Mouse (Mus musculus): ENCODE measurements around the gene Ffar2. TPM values are rescaled to one million over a fixed set of nuclear protein-coding genes. Genes with fewer than 3 reads are reported as not detected.
"Not testable (repeated sequence)": the region's sequence is repeated elsewhere in the genome, so short reads cannot be mapped to it uniquely, and the experiment has no call there.

The Ffar2 gene
- polyA plus RNA-seq, 1 experiment from 2014 or later, result not detected

DNA sequence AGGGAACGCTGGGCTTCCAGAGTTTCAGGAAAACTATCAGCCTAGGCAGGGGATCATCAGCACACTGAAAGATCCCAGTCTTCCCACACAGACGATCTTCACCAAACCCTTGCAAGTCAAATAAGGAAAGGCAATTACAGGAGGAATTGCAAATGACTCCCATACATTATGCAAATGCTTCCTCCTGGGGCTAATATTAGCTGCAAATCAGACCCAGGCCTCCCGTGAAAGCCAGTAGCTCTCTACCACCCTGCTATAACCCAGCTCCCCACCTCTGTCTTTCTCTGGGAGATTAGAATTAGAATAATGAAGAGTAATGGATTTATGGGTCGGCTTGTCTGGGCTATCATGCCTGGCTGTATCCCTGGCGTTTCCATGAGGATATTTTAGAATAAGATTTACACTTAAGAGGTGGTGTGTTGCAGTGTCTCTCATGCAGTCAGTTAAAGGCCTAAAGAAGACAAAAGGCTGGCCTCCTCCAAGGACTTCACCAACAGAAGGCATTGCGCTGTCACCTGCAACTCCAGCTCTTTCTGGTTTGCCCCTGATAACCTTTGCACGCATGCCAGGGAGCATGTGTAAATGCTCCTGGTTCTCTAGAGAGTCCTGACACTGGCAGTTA is 21.2 kb upstream of the Ffar2 start:
- no peak for ATAC-seq
- WGBS, result 37% methylated on average over 7 of the region's 7 CpGs
- Histone ChIP-seq H3K27ac (peak overlapping the region; percentile 6), H3K9me3 (replicated peaks) (no peaks in the 10 kb centered on the region), H3K27me3 (no peaks in the 10 kb centered on the region), H3K36me3 (ENCODE audit: poor library complexity, severe bottlenecking) (no peaks in the 10 kb centered on the region), H3K4me2 (no peak overlapping the region), H3K4me3 (no peak overlapping the region), H3K9ac (no peak overlapping the region), H3K4me1 (no peaks in the 10 kb centered on the region)

- WGBS, result 89% methylated on average over 5 of the region's 5 CpGs
- H3K4me1 ChIP-seq, result no peaks in the 10 kb centered on the region
- ATAC-seq, result no peak
Observed at GRCm38 (mm10) chr7:30842092-30842491, 18.5 kb upstream of the Ffar2 start.

GRCm38 (mm10) chr7:30841379-30841778 is 17.8 kb upstream of the Ffar2 start:
- WGBS, result 76% methylated on average over 4 of the region's 4 CpGs
- Histone ChIP-seq H3K4me3 (no peak overlapping the region), H3K27ac (no peak overlapping the region), H3K27me3 (no peaks in the 10 kb centered on the region), H3K4me2 (no peak overlapping the region), H3K4me1 (no peaks in the 10 kb centered on the region), H3K9ac (no peak overlapping the region), H3K36me3 (ENCODE audit: poor library complexity, severe bottlenecking) (no peaks in the 10 kb centered on the region), H3K9me3 (replicated peaks) (no peaks in the 10 kb centered on the region)
- no peak for ATAC-seq

More at GRCm38 (mm10) chr7:30842092-30842491, 18.5 kb upstream of the Ffar2 start:
- Histone ChIP-seq H3K27me3 (no peaks in the 10 kb centered on the region), H3K9ac (no peak overlapping the region), H3K9me3 (replicated peaks) (no peaks in the 10 kb centered on the region), H3K27ac (no peak overlapping the region), H3K4me3 (no peak overlapping the region), H3K36me3 (ENCODE audit: poor library complexity, severe bottlenecking) (no peaks in the 10 kb centered on the region), H3K4me2 (no peak overlapping the region)

DNA sequence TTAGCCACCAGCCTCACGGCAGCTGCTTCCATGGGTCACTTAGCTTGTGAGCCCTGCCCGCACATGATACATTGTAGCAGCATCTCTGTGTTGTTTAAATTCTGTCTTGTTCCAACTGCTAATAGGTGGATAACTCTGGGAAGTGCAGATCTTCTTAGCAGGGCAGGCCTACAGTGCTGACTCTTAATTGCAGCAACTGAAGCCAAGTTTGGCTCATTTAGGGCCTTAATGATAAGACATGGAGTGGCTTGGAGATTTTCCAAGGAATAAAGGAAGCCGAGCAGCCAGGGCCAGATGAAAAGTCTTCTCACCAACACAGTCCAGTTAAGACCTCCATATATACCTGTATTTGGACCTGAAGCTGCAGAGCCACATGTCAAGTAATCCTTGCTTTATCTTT is 16.7 kb upstream of the Ffar2 start:
- H3K9me3 ChIP-seq (replicated peaks), result no peaks in the 10 kb centered on the region
- no peak overlapping the region for H3K9ac ChIP-seq
- no peaks in the 10 kb centered on the region for H3K4me1 ChIP-seq
- no peak overlapping the region for H3K4me3 ChIP-seq
- no peak for ATAC-seq
- no peak overlapping the region for H3K4me2 ChIP-seq
- H3K36me3 ChIP-seq (ENCODE audit: poor library complexity, severe bottlenecking), result no peaks in the 10 kb centered on the region
- no peaks in the 10 kb centered on the region for H3K27me3 ChIP-seq
- H3K27ac ChIP-seq, result no peak overlapping the region
- WGBS, result 76% methylated on average over 3 of the region's 3 CpGs

DNA sequence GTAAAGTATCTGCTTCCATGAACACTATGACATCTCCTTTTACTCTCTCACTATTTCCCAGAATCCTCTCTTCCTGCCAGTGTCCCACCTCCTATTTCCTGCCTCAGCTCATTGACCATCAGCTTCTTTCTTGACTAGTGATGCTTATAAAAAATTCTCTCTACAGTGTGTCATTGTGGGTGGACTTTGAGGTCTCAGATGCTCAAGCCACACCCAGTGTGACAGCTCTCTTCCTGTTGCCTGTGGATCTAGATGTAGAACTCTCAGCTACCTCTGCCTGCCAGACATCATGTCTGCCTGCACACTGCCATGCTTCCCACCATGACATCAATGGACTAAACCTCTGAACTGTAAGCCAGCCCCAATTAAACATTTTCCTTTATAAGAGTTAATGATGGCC is 13.7 kb upstream of the Ffar2 start:
- no peak overlapping the region for H3K9ac ChIP-seq
- no peak overlapping the region for H3K4me2 ChIP-seq
- H3K27me3 ChIP-seq, result no peaks in the 10 kb centered on the region
- ATAC-seq, result no peak
- no peaks in the 10 kb centered on the region for H3K36me3 ChIP-seq (ENCODE audit: poor library complexity, severe bottlenecking)
- no peaks in the 10 kb centered on the region for H3K4me1 ChIP-seq
- H3K4me3 ChIP-seq, result no peak overlapping the region
- no peaks in the 10 kb centered on the region for H3K9me3 ChIP-seq (replicated peaks)
- no peak overlapping the region for H3K27ac ChIP-seq

GRCm38 (mm10) chr7:30832684-30833083 is 9.1 kb upstream of the Ffar2 start:
- 53% methylated on average over 7 of the region's 11 CpGs for WGBS
- not testable (repeated sequence) for H3K9ac ChIP-seq; H3K27me3 ChIP-seq; H3K4me1 ChIP-seq; H3K27ac ChIP-seq; ATAC-seq; H3K36me3 ChIP-seq (ENCODE audit: poor library complexity, severe bottlenecking); H3K4me2 ChIP-seq; H3K4me3 ChIP-seq; H3K9me3 ChIP-seq (replicated peaks)

DNA sequence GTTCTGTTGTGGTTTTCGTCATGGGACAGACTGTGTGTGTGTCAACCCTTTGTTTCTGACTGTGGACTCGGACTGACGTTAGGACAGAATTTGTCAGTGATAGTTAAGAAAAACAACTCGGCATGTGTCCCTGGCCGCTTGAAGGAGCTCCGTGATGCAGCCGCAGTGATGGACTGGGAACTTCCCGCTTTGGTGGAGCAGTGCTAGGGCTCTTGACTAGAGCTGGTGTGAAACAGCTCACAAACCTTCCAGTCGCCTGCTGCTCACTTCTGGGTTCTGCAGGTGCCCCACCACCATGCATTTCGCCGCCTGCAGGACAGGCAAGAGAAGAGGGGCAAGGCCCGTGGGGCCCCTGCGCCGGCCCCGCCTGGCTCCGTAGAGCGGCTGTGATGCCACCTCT is 8.7 kb upstream of the Ffar2 start:
- Histone ChIP-seq H3K36me3 (ENCODE audit: poor library complexity, severe bottlenecking) (no peaks in the 10 kb centered on the region), H3K9me3 (replicated peaks) (no peaks in the 10 kb centered on the region), H3K4me2 (no peak overlapping the region), H3K4me3 (no peak overlapping the region), H3K27me3 (no peaks in the 10 kb centered on the region), H3K4me1 (no peaks in the 10 kb centered on the region), H3K27ac (no peak overlapping the region), H3K9ac (no peak overlapping the region)
- 84% methylated on average over 13 of the region's 17 CpGs for WGBS
- no peak for ATAC-seq

GRCm38 (mm10) chr7:30829428-30829827 is 5.9 kb upstream of the Ffar2 start:
- Histone ChIP-seq H3K4me1 (no peaks in the 10 kb centered on the region), H3K9ac (no peak overlapping the region), H3K36me3 (ENCODE audit: poor library complexity, severe bottlenecking) (no peaks in the 10 kb centered on the region), H3K9me3 (replicated peaks) (no peaks in the 10 kb centered on the region), H3K27me3 (no peaks in the 10 kb centered on the region), H3K4me3 (no peak overlapping the region), H3K4me2 (no peak overlapping the region), H3K27ac (no peak overlapping the region)
- WGBS, result 71% methylated on average over 3 of the region's 3 CpGs
- ATAC-seq, result no peak

- H3K27me3 ChIP-seq; H3K27ac ChIP-seq; H3K36me3 ChIP-seq (ENCODE audit: poor library complexity, severe bottlenecking); H3K9me3 ChIP-seq (replicated peaks); H3K9ac ChIP-seq; ATAC-seq; H3K4me2 ChIP-seq; H3K4me3 ChIP-seq; H3K4me1 ChIP-seq: not testable (repeated sequence)
Observed at GRCm38 (mm10) chr7:30828871-30829270, 5.3 kb upstream of the Ffar2 start.

GRCm38 (mm10) chr7:30826660-30827059 is 3.1 kb upstream of the Ffar2 start:
- no peaks in the 10 kb centered on the region for H3K4me1 ChIP-seq
- 94% methylated on average over 10 of the region's 10 CpGs for WGBS
- H3K36me3 ChIP-seq (ENCODE audit: poor library complexity, severe bottlenecking), result no peaks in the 10 kb centered on the region
- no peak for ATAC-seq
- no peaks in the 10 kb centered on the region for H3K9me3 ChIP-seq (replicated peaks)
- H3K4me2 ChIP-seq, result no peak overlapping the region
- H3K4me3 ChIP-seq, result no peak overlapping the region
- no peak overlapping the region for H3K27ac ChIP-seq
- no peak overlapping the region for H3K9ac ChIP-seq
- no peaks in the 10 kb centered on the region for H3K27me3 ChIP-seq

GRCm38 (mm10) chr7:30824306-30824705 is 731 bp upstream of the Ffar2 start:
- no peak overlapping the region for H3K9ac ChIP-seq
- H3K36me3 ChIP-seq (ENCODE audit: poor library complexity, severe bottlenecking), result no peaks in the 10 kb centered on the region
- H3K27me3 ChIP-seq, result no peaks in the 10 kb centered on the region
- H3K4me3 ChIP-seq, result no peak overlapping the region
- H3K27ac ChIP-seq, result no peak overlapping the region
- WGBS, result 96% methylated on average over 3 of the region's 3 CpGs
- no peaks in the 10 kb centered on the region for H3K9me3 ChIP-seq (replicated peaks)
- H3K4me2 ChIP-seq, result no peak overlapping the region
- ATAC-seq, result no peak
- H3K4me1 ChIP-seq, result no peaks in the 10 kb centered on the region

- Histone ChIP-seq H3K36me3 (ENCODE audit: poor library complexity, severe bottlenecking) (no peaks in the 10 kb centered on the region), H3K4me2 (no peak overlapping the region), H3K27ac (no peak overlapping the region), H3K4me1 (no peaks in the 10 kb centered on the region), H3K9ac (no peak overlapping the region), H3K27me3 (no peaks in the 10 kb centered on the region), H3K4me3 (no peak overlapping the region), H3K9me3 (replicated peaks) (no peaks in the 10 kb centered on the region)
- 71% methylated on average over 5 of the region's 5 CpGs for WGBS
- no peak for ATAC-seq
Observed at GRCm38 (mm10) chr7:30821532-30821931, 2.0 kb downstream of the Ffar2 start.

DNA sequence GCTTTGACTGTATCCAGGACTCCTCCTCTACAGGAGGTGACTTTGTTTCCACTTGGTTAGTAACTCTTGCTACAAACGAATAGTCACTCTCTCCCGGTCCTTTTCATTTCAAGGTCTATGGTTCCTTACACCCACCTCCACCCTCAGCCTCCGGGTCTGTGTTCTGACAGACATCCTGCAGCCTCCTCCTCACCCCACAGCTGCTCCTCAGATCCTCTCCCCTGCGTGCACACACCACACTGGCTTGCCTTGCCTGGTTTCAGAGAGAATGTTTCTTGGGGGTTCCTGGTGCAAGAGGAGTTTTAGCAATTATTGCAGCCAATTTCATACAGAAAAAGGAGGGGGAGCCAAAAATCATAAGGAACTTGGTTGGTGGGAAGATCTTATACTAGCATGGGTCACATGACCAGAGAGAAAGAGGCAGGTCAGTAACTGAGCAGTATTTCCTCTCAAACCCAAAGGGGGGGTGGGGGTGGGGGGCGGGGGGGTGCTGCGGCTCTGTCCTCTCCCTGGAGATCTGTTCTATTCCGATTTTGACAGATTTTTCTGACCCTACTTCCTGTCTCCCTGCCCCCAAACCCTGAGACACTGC is 2.6 kb downstream of the Ffar2 start:
- no peak overlapping the region for H3K9ac ChIP-seq
- WGBS, result 79% methylated on average over 7 of the region's 7 CpGs
- H3K4me3 ChIP-seq, result no peak overlapping the region
- no peak for ATAC-seq
- H3K27me3 ChIP-seq, result no peaks in the 10 kb centered on the region
- H3K4me2 ChIP-seq, result no peak overlapping the region
- H3K4me1 ChIP-seq, result no peaks in the 10 kb centered on the region
- no peak overlapping the region for H3K27ac ChIP-seq
- no peaks in the 10 kb centered on the region for H3K9me3 ChIP-seq (replicated peaks)
- no peaks in the 10 kb centered on the region for H3K36me3 ChIP-seq (ENCODE audit: poor library complexity, severe bottlenecking)
